ENCODE assay signal across 10 mouse cellular contexts in the genomic region with DNA sequence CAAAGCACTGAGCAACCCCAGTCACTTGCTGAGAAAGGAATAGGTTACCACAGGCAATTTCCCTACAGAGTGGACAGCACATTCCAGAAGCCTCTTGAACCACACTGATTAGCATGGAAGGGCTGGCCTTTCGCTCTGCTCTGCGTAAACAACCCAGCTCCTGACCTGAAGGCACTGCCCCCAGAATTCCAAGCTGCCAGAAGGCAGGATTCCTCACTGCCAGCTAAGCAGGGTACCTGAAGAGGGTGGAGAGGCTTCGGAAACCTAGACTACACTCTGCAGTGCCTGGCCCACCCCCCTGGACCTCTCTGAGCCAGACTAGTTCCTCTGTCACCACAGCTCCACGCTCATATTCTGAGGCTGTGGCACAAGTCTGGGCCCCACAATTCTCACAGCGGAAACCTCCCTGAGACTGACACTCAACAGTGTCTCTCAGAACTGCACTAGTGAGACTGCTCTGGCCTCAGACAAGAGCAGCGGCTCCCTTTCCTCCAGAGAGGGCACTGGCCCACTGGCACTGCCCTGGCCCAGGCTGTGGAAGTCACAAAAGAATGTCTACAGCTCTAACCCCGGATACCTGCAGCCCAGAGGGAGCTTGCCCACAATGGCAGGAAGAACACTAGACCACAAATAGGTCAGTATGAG. TPM values are rescaled to one million over a fixed set of nuclear protein-coding genes. Genes with fewer than 3 reads are reported as not detected.
DNase-seq lines count a peak whose midpoint lies in the region; ATAC-seq lines count a peak whose summit lies in the region.
"Had no signal": no experiment of that assay in that cellular context is flagged by ENCODE, and none has a peak within 500 bp of the region (broad histone marks: within the 10 kb centered on the region; RNA-seq: fewer than 3 reads in every experiment).

No protein-coding gene starts in this region.

- H3K4me1 ChIP-seq in heart, embryonic 11.5 days (ENCODE audit: control insufficient read depth, insufficient read depth, low read length), result peaks cover 75% of the 10 kb centered on the region
- H3K4me1 ChIP-seq in limb, embryonic 13.5 days, result peaks cover 51% of the 10 kb centered on the region
- peaks cover 40% of the 10 kb centered on the region for H3K4me1 ChIP-seq in stomach, embryonic 16.5 days (ENCODE audit: control insufficient read depth, insufficient read depth, low read length)
- H3K4me1 ChIP-seq in forebrain, embryonic 12.5 days, result peaks cover 25% of the 10 kb centered on the region

- WGBS in heart, embryonic 11.5 days (ENCODE audit: insufficient replicate concordance), result 36% methylated on average over 7 of the region's 7 CpGs
- WGBS in limb, embryonic 13.5 days, result 62% methylated on average over 7 of the region's 7 CpGs
- WGBS in stomach, embryonic 16.5 days, result 56% methylated on average over 7 of the region's 7 CpGs
- 72% methylated on average over 7 of the region's 7 CpGs for WGBS in forebrain, embryonic 12.5 days

- H3K36me3 ChIP-seq in heart, embryonic 11.5 days (ENCODE audit: control insufficient read depth, insufficient read depth, low read length), result peaks cover 6% of the 10 kb centered on the region; the same call in 1 of the 2 replicates
- H3K36me3 ChIP-seq in limb, embryonic 13.5 days, result peaks cover 7% of the 10 kb centered on the region
- no peaks in the 10 kb centered on the region for H3K36me3 ChIP-seq in stomach, embryonic 16.5 days (ENCODE audit: control insufficient read depth, insufficient read depth, low read length)
- H3K36me3 ChIP-seq in forebrain, embryonic 12.5 days (replicated peaks), result no peaks in the 10 kb centered on the region

- no peak overlapping the region for H3K4me3 ChIP-seq in heart, embryonic 11.5 days (ENCODE audit: low read depth, low read length)
- H3K4me3 ChIP-seq in limb, embryonic 13.5 days, result no peak overlapping the region
- H3K4me3 ChIP-seq in stomach, embryonic 16.5 days (replicated peaks; ENCODE audit: low read length), result no peak overlapping the region
- H3K4me3 ChIP-seq in forebrain, embryonic 12.5 days (replicated peaks), result no peak overlapping the region

- H3K4me2 ChIP-seq in heart, embryonic 11.5 days, result peak overlapping the region; percentile 46
- H3K4me2 ChIP-seq in limb, embryonic 13.5 days (replicated peaks), result no peak overlapping the region
- no peak overlapping the region for H3K4me2 ChIP-seq in stomach, embryonic 16.5 days (ENCODE audit: low read depth, low read length)
- H3K4me2 ChIP-seq in forebrain, embryonic 12.5 days, result no peak overlapping the region

- ATAC-seq in heart, embryonic 11.5 days (replicated peaks; ENCODE audit: insufficient number of reproducible peaks, low FRiP score, low TSS enrichment), result no peak; the same call in 1 of the 2 replicates
- no peak for ATAC-seq in limb, embryonic 13.5 days (ENCODE audit: low FRiP score, low read depth)
- peak; percentile 23; the same call in 1 of the 2 replicates for ATAC-seq in stomach, embryonic 16.5 days (ENCODE audit: insufficient read depth, low FRiP score)
- ATAC-seq in forebrain, embryonic 12.5 days (ENCODE audit: low FRiP score), result no peak
- ATAC-seq: CD4-positive, CD25-positive, alpha-beta regulatory T cell, adult 4 months had no signal

- DNase-seq in heart, adult 8-10 months (ENCODE audit: low spot score), result no peak
- peak; percentile 45 for DNase-seq in heart, postnatal 4 days
- no peak for DNase-seq in left cerebral cortex, adult 11 months (ENCODE audit: low spot score)
- DNase-seq in adrenal gland, postnatal 10 days, result no peak
- DNase-seq: adrenal gland, postnatal 14 days had no signal

- peak overlapping the region; percentile 90 for H3K27ac ChIP-seq in heart, embryonic 11.5 days (ENCODE audit: low read depth, low read length)
- H3K27ac ChIP-seq in limb, embryonic 13.5 days, result peak overlapping the region; percentile 58; the same call in 1 of the 2 replicates
- peak overlapping the region; percentile 15; the same call in 1 of the 2 replicates for H3K27ac ChIP-seq in stomach, embryonic 16.5 days (ENCODE audit: low read length)
- H3K27ac ChIP-seq in forebrain, embryonic 12.5 days, result no peak overlapping the region

- H3K27me3 ChIP-seq in heart, embryonic 11.5 days (ENCODE audit: control insufficient read depth, insufficient read depth, low read length), result no peaks in the 10 kb centered on the region
- H3K27me3 ChIP-seq in limb, embryonic 13.5 days, result no peaks in the 10 kb centered on the region
- no peaks in the 10 kb centered on the region for H3K27me3 ChIP-seq in stomach, embryonic 16.5 days (ENCODE audit: control insufficient read depth, insufficient read depth, low read length)
- peaks cover 34% of the 10 kb centered on the region for H3K27me3 ChIP-seq in forebrain, embryonic 12.5 days

- H3K9ac ChIP-seq in heart, embryonic 11.5 days (ENCODE audit: low read depth, low read length), result peak overlapping the region; percentile 58
- peak overlapping the region; percentile 48; the same call in 1 of the 2 replicates for H3K9ac ChIP-seq in limb, embryonic 13.5 days
- H3K9ac ChIP-seq in stomach, embryonic 16.5 days (ENCODE audit: low read length), result peak overlapping the region; percentile 25
- no peak overlapping the region for H3K9ac ChIP-seq in forebrain, embryonic 12.5 days

- H3K9me3 ChIP-seq in heart, embryonic 11.5 days (replicated peaks; ENCODE audit: control insufficient read depth, low read length), result no peaks in the 10 kb centered on the region
- no peaks in the 10 kb centered on the region for H3K9me3 ChIP-seq in limb, embryonic 13.5 days
- H3K9me3 ChIP-seq in stomach, embryonic 16.5 days (replicated peaks; ENCODE audit: control insufficient read depth, low read length), result no peaks in the 10 kb centered on the region
- H3K9me3 ChIP-seq in forebrain, embryonic 12.5 days, result no peaks in the 10 kb centered on the region

RNA-seq across cellular contexts. Expression of gene Piezo1, which starts 24.5 kb away (rescaled TPM):
- polyA plus RNA-seq in heart, embryonic 11.5 days (2014; fragmentation: Nextera tagmentation; extraction: Ambion mirVana), result 17.4 and 19.4 TPM in 2 replicates
- total RNA-seq in heart, adult 8-10 months (2022), result 10 to 100 TPM; 13.2 to 17.4 (median 13.7) TPM
- total RNA-seq in heart, postnatal 4 days (2021), result 10 to 100 TPM; 53.7 to 55.4 TPM
- 14.0 and 14.7 TPM in 2 replicates for polyA plus RNA-seq in limb, embryonic 13.5 days (2015; fragmentation: Nextera tagmentation; extraction: Ambion mirVana)
- 13.5 and 18.9 TPM in 2 replicates for polyA plus RNA-seq in stomach, embryonic 16.5 days (2015; fragmentation: Nextera tagmentation; extraction: Ambion mirVana)
- total RNA-seq in adrenal gland, postnatal 10 days (2021), result 10 to 100 TPM; 31.5 to 41.5 TPM
- 4.7 and 4.9 TPM in 2 replicates for polyA plus RNA-seq in forebrain, embryonic 12.5 days (2016; fragmentation: Nextera tagmentation; extraction: Ambion mirVana)

RNA-seq across cellular contexts. Expression of gene Cdt1, which starts 41.2 kb away (rescaled TPM):
- 29.5 and 30.4 TPM in 2 replicates for polyA plus RNA-seq in heart, embryonic 11.5 days (2014; fragmentation: Nextera tagmentation; extraction: Ambion mirVana)
- 1 to 10 TPM; 1.9 to 2.4 (median 2.2) TPM for total RNA-seq in heart, adult 8-10 months (2022)
- total RNA-seq in heart, postnatal 4 days (2021), result 10 to 100 TPM; 36.5 to 38.2 TPM
- 39.3 and 40.2 TPM in 2 replicates for polyA plus RNA-seq in limb, embryonic 13.5 days (2015; fragmentation: Nextera tagmentation; extraction: Ambion mirVana)
- polyA plus RNA-seq in stomach, embryonic 16.5 days (2015; fragmentation: Nextera tagmentation; extraction: Ambion mirVana), result 28.4 and 28.5 TPM in 2 replicates
- total RNA-seq in adrenal gland, postnatal 10 days (2021), result 10 to 100 TPM; 17.2 to 20.7 TPM
- polyA plus RNA-seq in forebrain, embryonic 12.5 days (2016; fragmentation: Nextera tagmentation; extraction: Ambion mirVana), result 43.7 and 46.0 TPM in 2 replicates

RNA-seq across cellular contexts. Expression of gene Aprt, which starts 50.1 kb away (rescaled TPM):
- 250 and 262 TPM in 2 replicates for polyA plus RNA-seq in heart, embryonic 11.5 days (2014; fragmentation: Nextera tagmentation; extraction: Ambion mirVana)
- 10 to 100 TPM; 39.5 to 50.6 (median 44.3) TPM for total RNA-seq in heart, adult 8-10 months (2022)
- total RNA-seq in heart, postnatal 4 days (2021), result 10 to 100 TPM; 58.5 to 58.8 TPM
- polyA plus RNA-seq in limb, embryonic 13.5 days (2015; fragmentation: Nextera tagmentation; extraction: Ambion mirVana), result 335 and 351 TPM in 2 replicates
- polyA plus RNA-seq in stomach, embryonic 16.5 days (2015; fragmentation: Nextera tagmentation; extraction: Ambion mirVana), result 335 and 345 TPM in 2 replicates
- 10 to 100 TPM; 67.5 to 72.3 TPM for total RNA-seq in adrenal gland, postnatal 10 days (2021)
- polyA plus RNA-seq in forebrain, embryonic 12.5 days (2016; fragmentation: Nextera tagmentation; extraction: Ambion mirVana), result 170 and 188 TPM in 2 replicates

RNA-seq across cellular contexts. Expression of gene Ctu2, which starts 50.7 kb away (rescaled TPM):
- 35.2 and 39.0 TPM in 2 replicates for polyA plus RNA-seq in heart, embryonic 11.5 days (2014; fragmentation: Nextera tagmentation; extraction: Ambion mirVana)
- 10 to 100 TPM in 1 of 4 experiments, 1 to 10 TPM in 3; 5.0 to 12.4 (median 7.7) TPM for total RNA-seq in heart, adult 8-10 months (2022)
- 10 to 100 TPM; 16.2 to 22.4 TPM for total RNA-seq in heart, postnatal 4 days (2021)
- 56.7 and 59.4 TPM in 2 replicates for polyA plus RNA-seq in limb, embryonic 13.5 days (2015; fragmentation: Nextera tagmentation; extraction: Ambion mirVana)
- 39.8 TPM in 2 replicates for polyA plus RNA-seq in stomach, embryonic 16.5 days (2015; fragmentation: Nextera tagmentation; extraction: Ambion mirVana)
- 10 to 100 TPM; 21.2 to 21.4 TPM for total RNA-seq in adrenal gland, postnatal 10 days (2021)
- polyA plus RNA-seq in forebrain, embryonic 12.5 days (2016; fragmentation: Nextera tagmentation; extraction: Ambion mirVana), result 79.6 and 83.2 TPM in 2 replicates

RNA-seq across cellular contexts. Expression of gene Rnf166, which starts 50.8 kb away (rescaled TPM):
- 28.1 and 34.4 TPM in 2 replicates for polyA plus RNA-seq in heart, embryonic 11.5 days (2014; fragmentation: Nextera tagmentation; extraction: Ambion mirVana)
- 10 to 100 TPM; 38.4 to 68.1 (median 57.1) TPM for total RNA-seq in heart, adult 8-10 months (2022)
- 10 to 100 TPM; 24.3 to 27.4 TPM for total RNA-seq in heart, postnatal 4 days (2021)
- 51.2 and 52.6 TPM in 2 replicates for polyA plus RNA-seq in limb, embryonic 13.5 days (2015; fragmentation: Nextera tagmentation; extraction: Ambion mirVana)
- 31.3 and 36.4 TPM in 2 replicates for polyA plus RNA-seq in stomach, embryonic 16.5 days (2015; fragmentation: Nextera tagmentation; extraction: Ambion mirVana)
- 10 to 100 TPM; 40.4 to 42.0 TPM for total RNA-seq in adrenal gland, postnatal 10 days (2021)
- 35.1 and 35.4 TPM in 2 replicates for polyA plus RNA-seq in forebrain, embryonic 12.5 days (2016; fragmentation: Nextera tagmentation; extraction: Ambion mirVana)
